Mouse (Mus musculus) kidney, postnatal 14 days (tissue): Measurements from ENCODE around the gene H2-D1.
"Not testable (repeated sequence)": the region's sequence is repeated elsewhere in the genome, so short reads cannot be mapped to it uniquely, and the experiment has no call there.

Source experiments
- DNase-seq: peaks from one replicate; pipeline ENCODE4 v3.0.0; 2022; ENCODE audit warnings: mixed read lengths

H2-D1 gene

GRCm38 (mm10) chr17:35304478-35304877 is 41.9 kb downstream of the H2-D1 start:
- DNase-seq: no peak

GRCm38 (mm10) chr17:35304921-35305320 is 42.4 kb downstream of the H2-D1 start:
- DNase-seq: not testable (repeated sequence)
